Mouse (Mus musculus) inflammation-experienced regulatory T-cells, adult 6 months (primary cell): ENCODE measurements around the gene 4930404N11Rik. TPM values are rescaled to one million over a fixed set of nuclear protein-coding genes. Genes with fewer than 3 reads are reported as not detected.

ENCODE experiments used
- polyA plus RNA-seq, 3 experiments: library from polyadenylated mRNA; unstranded; fragments of 100-300 nt; shearing (Covaris generic); gene quantifications; one replicate each; pipeline ENCODE4 v1.2.1; 2017

Gene 4930404N11Rik
- polyA plus RNA-seq, 3 experiments from 2014 or later = 0.26 to 1.7 (median 0.96) TPM

Other genes with a start within 250 kb of the 4930404N11Rik start
- gene Zbtb7a, start 230.6 kb downstream of the 4930404N11Rik start, polyA plus RNA-seq = 10 to 100 TPM in 1 of 3 experiments, 1 to 10 TPM in 2; 8.5 to 10.8 (median 9.3) TPM
- 10 to 100 TPM; 15.4 to 21.5 (median 17.1) TPM for gene Pias4, start 197.9 kb downstream of the 4930404N11Rik start, polyA plus RNA-seq
- gene Eef2, start 189.2 kb downstream of the 4930404N11Rik start, polyA plus RNA-seq = 1,000 to 10,000 TPM in 1 of 3 experiments, 100 to 1,000 TPM in 2; 925 to 1,158 (median 972) TPM
- 1 to 10 TPM; 3.1 to 5.4 (median 3.6) TPM for gene Dapk3, start 182.8 kb downstream of the 4930404N11Rik start, polyA plus RNA-seq
- gene 4930442H23Rik, start 182.0 kb downstream of the 4930404N11Rik start, polyA plus RNA-seq = not detected
- under 1 TPM in 2 of 3 experiments, not detected in 1; 0.17 to 0.28 TPM for gene Nmrk2, start 163.8 kb downstream of the 4930404N11Rik start, polyA plus RNA-seq
- gene Atcay, start 135.0 kb downstream of the 4930404N11Rik start, polyA plus RNA-seq = 10 to 100 TPM in 1 of 3 experiments, 1 to 10 TPM in 2; 4.8 to 12.6 (median 5.1) TPM
- 1 to 10 TPM in 1 of 3 experiments, under 1 TPM in 2; 0.20 to 1.0 (median 0.37) TPM for gene Zfr2, start 132.7 kb downstream of the 4930404N11Rik start, polyA plus RNA-seq
- gene Matk, start 112.9 kb downstream of the 4930404N11Rik start, polyA plus RNA-seq = 10 to 100 TPM; 30.1 to 68.1 (median 64.4) TPM
- 100 to 1,000 TPM; 111 to 148 (median 127) TPM for gene Mrpl54, start 98.9 kb downstream of the 4930404N11Rik start, polyA plus RNA-seq
- 10 to 100 TPM in 2 of 3 experiments, 1 to 10 TPM in 1; 9.9 to 12.4 (median 12.3) TPM for gene Apba3, start 98.9 kb downstream of the 4930404N11Rik start, polyA plus RNA-seq
- gene Tjp3, start 74.2 kb downstream of the 4930404N11Rik start, polyA plus RNA-seq = 1 to 10 TPM; 1.7 to 3.2 (median 1.9) TPM
- gene Pip5k1c, start 72.9 kb downstream of the 4930404N11Rik start, polyA plus RNA-seq = 10 to 100 TPM; 10.7 to 15.9 (median 14.4) TPM
- gene Cactin, start 44.7 kb downstream of the 4930404N11Rik start, polyA plus RNA-seq = 1 to 10 TPM; 2.9 to 6.5 (median 4.1) TPM
- 10 to 100 TPM in 2 of 3 experiments, 1 to 10 TPM in 1; 10.0 to 21.7 (median 17.0) TPM for gene Tbxa2r, start 37.1 kb downstream of the 4930404N11Rik start, polyA plus RNA-seq
- gene Gipc3, start 22.6 kb downstream of the 4930404N11Rik start, polyA plus RNA-seq = under 1 TPM in 1 of 3 experiments, not detected in 2; 0.12 TPM
- 10 to 100 TPM; 17.1 to 20.4 (median 17.8) TPM for gene Hmg20b, start 15.3 kb downstream of the 4930404N11Rik start, polyA plus RNA-seq
- gene Mfsd12, start 8.3 kb downstream of the 4930404N11Rik start, polyA plus RNA-seq = 1 to 10 TPM; 1.6 to 2.1 (median 1.9) TPM
- gene Fzr1, start 12.7 kb upstream of the 4930404N11Rik start, polyA plus RNA-seq = 10 to 100 TPM; 10.7 to 27.1 (median 13.4) TPM
- 10 to 100 TPM in 2 of 3 experiments, 1 to 10 TPM in 1; 9.2 to 17.9 (median 10.9) TPM for gene Dohh, start 18.6 kb upstream of the 4930404N11Rik start, polyA plus RNA-seq
- gene Gm48551, start 18.6 kb upstream of the 4930404N11Rik start, polyA plus RNA-seq = 1 to 10 TPM in 2 of 3 experiments, under 1 TPM in 1; 0.60 to 1.9 (median 1.1) TPM
- 1 to 10 TPM in 1 of 3 experiments, not detected in 2; 3.1 TPM for gene Gm48552, start 23.2 kb upstream of the 4930404N11Rik start, polyA plus RNA-seq
- 10 to 100 TPM in 1 of 3 experiments, 1 to 10 TPM in 2; 4.4 to 10.7 (median 9.8) TPM for gene Smim24, start 27.2 kb upstream of the 4930404N11Rik start, polyA plus RNA-seq
- 10 to 100 TPM; 13.8 to 17.2 (median 15.0) TPM for gene Nfic, start 89.8 kb upstream of the 4930404N11Rik start, polyA plus RNA-seq
- 1 to 10 TPM; 1.1 to 1.4 (median 1.2) TPM for gene Celf5, start 116.9 kb upstream of the 4930404N11Rik start, polyA plus RNA-seq
- 10 to 100 TPM; 34.3 to 41.1 (median 36.9) TPM for gene Ncln, start 130.6 kb upstream of the 4930404N11Rik start, polyA plus RNA-seq
- gene S1pr4, start 134.3 kb upstream of the 4930404N11Rik start, polyA plus RNA-seq = 10 to 100 TPM; 49.1 to 93.2 (median 50.3) TPM
- gene Gna15, start 158.4 kb upstream of the 4930404N11Rik start, polyA plus RNA-seq = 100 to 1,000 TPM in 1 of 3 experiments, 10 to 100 TPM in 2; 23.1 to 102 (median 24.3) TPM
- 10 to 100 TPM; 26.5 to 29.4 (median 28.7) TPM for gene Gna11, start 179.4 kb upstream of the 4930404N11Rik start, polyA plus RNA-seq
- gene Aes, start 193.7 kb upstream of the 4930404N11Rik start, polyA plus RNA-seq = 100 to 1,000 TPM in 2 of 3 experiments, 10 to 100 TPM in 1; 82.5 to 118 (median 109) TPM
- gene Tle2, start 208.7 kb upstream of the 4930404N11Rik start, polyA plus RNA-seq = 1 to 10 TPM in 2 of 3 experiments, not detected in 1; 1.4 TPM
- gene Tle6, start 235.3 kb upstream of the 4930404N11Rik start, polyA plus RNA-seq = 1 to 10 TPM in 2 of 3 experiments, under 1 TPM in 1; 0.99 to 1.9 (median 1.7) TPM
- 1 to 10 TPM in 2 of 3 experiments, under 1 TPM in 1; 0.69 to 5.2 (median 4.1) TPM for gene BC025920, start 240.5 kb upstream of the 4930404N11Rik start, polyA plus RNA-seq